Mouse (Mus musculus) embryonic facial prominence, embryonic 13.5 days (tissue): ENCODE results near the gene Aoc1. TPM values are rescaled to one million over a fixed set of nuclear protein-coding genes. Genes with fewer than 3 reads are reported as not detected.
"Not testable (repeated sequence)": the region's sequence is repeated elsewhere in the genome, so short reads cannot be mapped to it uniquely, and the experiment has no call there.

Experiments used
- ATAC-seq: fragments of 200-750 bp; cut with Nextera tagmentation; 2 replicates; pipeline ENCODE4 v1.8.0; 2017; ENCODE audit warnings: low read depth; ENCODE audit not compliant: insufficient number of reproducible peaks, insufficient read depth, low FRiP score, low TSS enrichment
- H3K27ac ChIP-seq: fragments of 300-500 bp; sonication (generic); 2 replicates; pipeline ENCODE4 v1.5.1; 2015; ENCODE audit warnings: moderate library complexity, mild to moderate bottlenecking, inconsistent platforms
- H3K27me3 ChIP-seq: fragments of 300-500 bp; sonication (generic); 2 replicates; pipeline ENCODE4 v1.6.1; 2015; ENCODE audit warnings: mild to moderate bottlenecking, inconsistent platforms
- H3K36me3 ChIP-seq: fragments of 300-500 bp; sonication (generic); 2 replicates; pipeline ENCODE4 v1.6.1; 2015; ENCODE audit warnings: mild to moderate bottlenecking, inconsistent platforms
- H3K4me1 ChIP-seq: fragments of 300-500 bp; sonication (generic); 2 replicates; pipeline ENCODE4 v1.6.1; 2015; ENCODE audit warnings: inconsistent platforms
- H3K4me2 ChIP-seq: fragments of 300-500 bp; sonication (generic); 2 replicates; pipeline ENCODE4 v1.6.1; 2015; ENCODE audit warnings: moderate library complexity, mild to moderate bottlenecking, inconsistent platforms
- H3K4me3 ChIP-seq: fragments of 300-500 bp; sonication (generic); 2 replicates; pipeline ENCODE4 v1.5.1; 2015; ENCODE audit warnings: mild to moderate bottlenecking, inconsistent platforms
- H3K9ac ChIP-seq: fragments of 300-500 bp; sonication (generic); 2 replicates; pipeline ENCODE4 v1.6.1; 2015; ENCODE audit warnings: mild to moderate bottlenecking, inconsistent platforms
- H3K9me3 ChIP-seq: fragments of 300-500 bp; sonication (generic); 2 replicates; pipeline ENCODE4 v1.6.1; 2016; ENCODE audit warnings: inconsistent platforms
- WGBS: fragments of 180-500 bp; shearing (Covaris S2); methylation state at CpG from one replicate; pipeline ENCODE4 v1.1.7; 2015; ENCODE audit warnings: mixed read lengths; 5-methylcytosine and 5-hydroxymethylcytosine counted together
- polyA plus RNA-seq: library from polyadenylated mRNA; unstranded; fragments of >200 nt; fragmentation: Nextera tagmentation; extraction: Ambion mirVana; gene quantifications from 2 replicates; pipeline ENCODE4 v1.2.1, GENCODE M21; 2015

Aoc1 gene
- polyA plus RNA-seq, 1 experiment from 2014 or later: not detected

DNA sequence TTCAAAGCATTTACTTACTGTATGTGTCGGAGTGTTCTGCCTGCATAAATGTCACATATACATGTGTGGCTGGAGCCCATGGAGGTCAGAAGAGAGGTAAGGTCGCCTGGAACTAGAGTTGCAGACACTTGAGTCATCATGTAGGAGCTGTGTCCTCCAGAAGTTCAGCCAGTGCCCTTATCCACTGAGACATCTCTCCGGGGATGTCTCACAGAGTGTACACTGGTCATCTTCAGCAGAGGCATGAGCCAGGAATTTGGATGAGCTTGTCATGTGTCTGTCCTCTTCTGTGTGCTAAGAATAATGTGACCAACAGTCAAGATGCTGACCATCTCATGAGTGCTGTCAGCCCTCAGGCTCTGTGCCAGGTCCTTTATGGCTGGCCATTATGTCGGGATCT is 9.9 kb upstream of the Aoc1 start:
- no peak for ATAC-seq
- Histone ChIP-seq H3K4me1 (peaks cover 5% of the 10 kb centered on the region; the same call in 1 of the 2 replicates), H3K9me3 (no peaks in the 10 kb centered on the region), H3K27ac (no peak overlapping the region), H3K9ac (no peak overlapping the region), H3K4me2 (no peak overlapping the region), H3K4me3 (no peak overlapping the region), H3K27me3 (no peaks in the 10 kb centered on the region; the same call in 1 of the 2 replicates), H3K36me3 (no peaks in the 10 kb centered on the region)
- WGBS: 82% methylated on average over 4 of the region's 4 CpGs

DNA sequence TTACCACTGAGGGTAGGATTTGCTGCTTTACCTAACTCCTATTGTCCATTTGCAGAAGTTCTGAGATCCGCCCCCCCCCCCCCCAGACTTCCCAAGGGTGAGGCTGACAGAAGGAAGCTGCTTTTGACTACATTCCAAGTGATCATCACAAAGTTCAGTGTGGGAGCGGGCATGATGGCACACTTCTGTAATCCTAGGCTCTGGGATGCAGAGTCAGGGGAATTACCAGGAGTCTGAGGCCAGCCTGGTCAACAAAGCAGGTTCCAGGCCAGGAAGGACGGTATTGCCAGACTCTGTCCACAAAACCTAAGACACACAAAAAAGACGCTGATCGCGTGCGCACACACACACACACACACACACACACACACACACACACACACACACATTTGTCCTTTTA is 9.2 kb upstream of the Aoc1 start:
- Histone ChIP-seq H3K9me3 (no peaks in the 10 kb centered on the region), H3K9ac (no peak overlapping the region), H3K4me2 (no peak overlapping the region), H3K27ac (no peak overlapping the region), H3K36me3 (no peaks in the 10 kb centered on the region), H3K27me3 (no peaks in the 10 kb centered on the region; the same call in 1 of the 2 replicates), H3K4me3 (no peak overlapping the region), H3K4me1 (peaks cover 5% of the 10 kb centered on the region; the same call in 1 of the 2 replicates)
- ATAC-seq: no peak
- 85% methylated on average over 7 of the region's 7 CpGs for WGBS

GRCm38 (mm10) chr6:48864181-48864580 is 8.5 kb upstream of the Aoc1 start:
- H3K4me1 ChIP-seq: peaks cover 5% of the 10 kb centered on the region; the same call in 1 of the 2 replicates
- no peak overlapping the region for H3K4me2 ChIP-seq
- no peak overlapping the region for H3K9ac ChIP-seq
- no peaks in the 10 kb centered on the region for H3K36me3 ChIP-seq
- H3K9me3 ChIP-seq: no peaks in the 10 kb centered on the region
- 66% methylated on average over 3 of the region's 3 CpGs for WGBS
- no peak for ATAC-seq
- H3K27me3 ChIP-seq: no peaks in the 10 kb centered on the region; the same call in 1 of the 2 replicates
- no peak overlapping the region for H3K4me3 ChIP-seq
- H3K27ac ChIP-seq: no peak overlapping the region

- H3K27ac ChIP-seq: no peak overlapping the region
- peaks cover 5% of the 10 kb centered on the region; the same call in 1 of the 2 replicates for H3K4me1 ChIP-seq
- 69% methylated on average over 3 of the region's 3 CpGs for WGBS
- no peaks in the 10 kb centered on the region for H3K9me3 ChIP-seq
- no peaks in the 10 kb centered on the region for H3K36me3 ChIP-seq
- no peak overlapping the region for H3K9ac ChIP-seq
- no peak overlapping the region for H3K4me3 ChIP-seq
- ATAC-seq: no peak
- no peak overlapping the region for H3K4me2 ChIP-seq
- no peaks in the 10 kb centered on the region; the same call in 1 of the 2 replicates for H3K27me3 ChIP-seq
These were observed 8.0 kb upstream of the Aoc1 start for GRCm38 (mm10) chr6:48864723-48865122.

DNA sequence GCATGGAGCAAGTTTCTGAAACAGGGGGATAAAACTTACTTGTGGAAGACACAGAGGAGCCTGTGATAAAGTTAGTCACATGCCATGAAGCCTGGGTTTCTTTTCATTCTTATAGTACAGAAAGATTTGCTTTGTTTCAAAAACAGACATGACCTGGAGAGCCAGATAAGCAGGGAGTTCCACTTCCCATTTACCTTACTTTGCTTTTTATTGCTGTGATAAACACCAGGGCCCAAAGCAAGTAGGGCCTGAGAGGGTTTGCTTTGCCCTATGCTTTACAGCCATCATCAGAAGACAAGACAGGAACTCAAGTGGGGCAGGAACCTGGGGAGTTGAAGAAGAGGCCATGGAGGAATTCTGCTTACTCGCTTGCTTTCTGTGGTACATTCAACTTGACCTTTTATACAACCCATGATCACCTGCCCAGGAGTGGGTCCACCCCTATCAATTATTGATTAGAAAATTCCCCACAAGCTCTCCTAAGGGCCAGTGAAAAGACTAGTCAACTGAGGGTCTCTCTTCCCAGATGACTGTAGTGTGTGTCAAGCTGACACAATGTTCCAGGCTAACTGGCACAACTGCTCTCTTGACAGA is 7.4 kb upstream of the Aoc1 start:
- Histone ChIP-seq H3K9me3 (no peaks in the 10 kb centered on the region), H3K4me1 (peaks cover 3% of the 10 kb centered on the region; the same call in 1 of the 2 replicates), H3K9ac (no peak overlapping the region), H3K4me3 (no peak overlapping the region), H3K4me2 (no peak overlapping the region), H3K27me3 (no peaks in the 10 kb centered on the region; the same call in 1 of the 2 replicates), H3K36me3 (no peaks in the 10 kb centered on the region), H3K27ac (no peak overlapping the region)
- ATAC-seq: no peak
- 86% methylated on average over 1 of the region's 1 CpGs for WGBS

GRCm38 (mm10) chr6:48866355-48866950 is 6.2 kb upstream of the Aoc1 start:
- not testable (repeated sequence) for H3K27me3 ChIP-seq, H3K9ac ChIP-seq, ATAC-seq, H3K4me1 ChIP-seq, H3K9me3 ChIP-seq, H3K4me2 ChIP-seq, H3K36me3 ChIP-seq, H3K27ac ChIP-seq, H3K4me3 ChIP-seq
- 24% methylated on average over 1 of the region's 1 CpGs for WGBS

DNA sequence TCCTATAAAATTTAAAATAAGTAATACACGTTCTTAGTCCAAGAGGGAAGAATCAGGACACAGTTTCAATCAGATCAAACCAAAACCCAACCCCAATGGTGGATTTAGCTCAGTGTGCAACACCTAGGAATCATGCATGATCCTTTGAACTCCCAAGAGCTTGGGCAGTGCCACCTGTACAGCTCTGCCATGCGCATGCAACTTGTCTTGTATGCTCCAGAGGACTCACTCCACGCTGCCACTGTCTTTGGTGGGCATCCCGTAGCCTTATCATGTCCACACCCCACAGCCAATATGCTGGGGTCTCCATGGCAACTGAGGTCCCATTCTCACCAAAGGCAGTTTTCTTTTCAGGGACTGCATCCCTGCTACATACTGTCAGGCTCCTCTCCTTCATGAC is 5.5 kb upstream of the Aoc1 start:
- Histone ChIP-seq H3K9ac (no peak overlapping the region), H3K4me1 (no peaks in the 10 kb centered on the region), H3K4me2 (no peak overlapping the region), H3K27ac (no peak overlapping the region), H3K9me3 (no peaks in the 10 kb centered on the region), H3K36me3 (no peaks in the 10 kb centered on the region), H3K4me3 (no peak overlapping the region), H3K27me3 (no peaks in the 10 kb centered on the region; the same call in 1 of the 2 replicates)
- WGBS: 57% methylated on average over 4 of the region's 4 CpGs
- no peak for ATAC-seq

GRCm38 (mm10) chr6:48869774-48870173 is 2.9 kb upstream of the Aoc1 start:
- ATAC-seq: no peak
- no peaks in the 10 kb centered on the region for H3K4me1 ChIP-seq
- H3K9ac ChIP-seq: no peak overlapping the region
- H3K4me3 ChIP-seq: no peak overlapping the region
- no peaks in the 10 kb centered on the region for H3K9me3 ChIP-seq
- WGBS: 82% methylated on average over 2 of the region's 2 CpGs
- H3K27me3 ChIP-seq: no peaks in the 10 kb centered on the region; the same call in 1 of the 2 replicates
- H3K4me2 ChIP-seq: no peak overlapping the region
- H3K36me3 ChIP-seq: no peaks in the 10 kb centered on the region
- no peak overlapping the region for H3K27ac ChIP-seq

GRCm38 (mm10) chr6:48874576-48874975 is 1.9 kb downstream of the Aoc1 start:
- Histone ChIP-seq H3K27me3 (no peaks in the 10 kb centered on the region), H3K4me2 (no peak overlapping the region), H3K9me3 (no peaks in the 10 kb centered on the region), H3K27ac (no peak overlapping the region), H3K36me3 (no peaks in the 10 kb centered on the region), H3K9ac (no peak overlapping the region), H3K4me1 (no peaks in the 10 kb centered on the region), H3K4me3 (no peak overlapping the region)
- 87% methylated on average over 4 of the region's 4 CpGs for WGBS
- ATAC-seq: no peak

DNA sequence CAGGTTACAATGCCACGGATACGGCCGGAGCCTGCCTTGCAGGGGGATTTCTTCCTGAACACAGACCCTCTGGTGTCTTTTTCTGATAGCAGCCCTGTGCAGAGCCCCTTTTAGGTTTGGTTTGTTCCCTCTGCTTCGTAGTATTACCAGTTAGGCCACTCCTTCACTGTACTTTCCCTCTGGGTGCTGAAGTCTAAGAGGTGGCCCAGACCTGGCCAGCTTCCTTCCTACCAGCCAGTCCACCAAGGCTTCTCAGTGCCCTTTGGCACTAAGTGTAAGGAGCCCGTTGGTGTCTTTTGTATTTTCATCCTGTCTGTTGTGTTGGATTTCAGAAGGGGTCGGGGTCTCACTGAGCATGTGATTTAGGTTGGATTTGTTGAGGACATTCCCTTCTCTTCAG is 2.8 kb downstream of the Aoc1 start:
- Histone ChIP-seq H3K27ac (no peak overlapping the region), H3K9me3 (no peaks in the 10 kb centered on the region), H3K36me3 (no peaks in the 10 kb centered on the region), H3K4me1 (no peaks in the 10 kb centered on the region), H3K4me2 (no peak overlapping the region), H3K9ac (no peak overlapping the region), H3K4me3 (no peak overlapping the region), H3K27me3 (no peaks in the 10 kb centered on the region)
- no peak for ATAC-seq
- 86% methylated on average over 6 of the region's 6 CpGs for WGBS

DNA sequence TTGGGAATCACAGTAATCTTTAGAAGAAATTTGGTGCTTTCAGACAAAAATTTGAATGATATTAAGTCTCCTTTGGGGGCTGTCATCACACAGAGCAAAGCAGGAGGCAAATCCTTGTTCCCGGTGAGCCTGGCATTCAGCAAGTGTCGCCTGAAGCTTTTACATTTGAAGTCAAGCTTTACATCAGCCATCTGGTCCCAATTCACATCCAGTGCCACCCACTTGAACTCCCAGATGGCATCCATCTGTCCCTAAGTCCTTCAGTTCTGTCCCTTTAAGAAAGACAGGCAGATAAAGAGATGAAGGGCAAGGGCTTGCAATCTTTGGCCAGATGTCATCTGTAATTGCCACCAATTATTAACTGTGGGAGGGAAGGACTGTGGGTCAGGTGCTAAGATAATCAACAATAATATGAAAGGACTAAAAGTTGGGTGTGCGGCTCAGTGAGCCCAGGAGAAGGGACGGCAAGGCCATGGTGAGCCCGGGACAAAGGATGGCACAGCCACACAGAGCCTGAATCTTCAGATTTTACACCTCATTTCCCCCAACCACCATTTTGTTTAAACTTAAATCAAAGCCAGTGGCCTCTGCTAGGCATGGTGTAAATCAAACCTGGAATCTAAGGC is 3.9 kb downstream of the Aoc1 start:
- no peaks in the 10 kb centered on the region for H3K27me3 ChIP-seq

GRCm38 (mm10) chr6:48894203-48894602 is 21.5 kb downstream of the Aoc1 start:
- 67% methylated on average over 4 of the region's 4 CpGs for WGBS
- Histone ChIP-seq H3K9me3 (peaks cover 5% of the 10 kb centered on the region; the same call in 1 of the 2 replicates), H3K4me1 (no peaks in the 10 kb centered on the region), H3K4me2 (no peak overlapping the region), H3K4me3 (no peak overlapping the region), H3K9ac (no peak overlapping the region), H3K27ac (no peak overlapping the region), H3K27me3 (no peaks in the 10 kb centered on the region), H3K36me3 (no peaks in the 10 kb centered on the region)
- ATAC-seq: no peak

More for the DNA sequence above, 3.9 kb downstream of the Aoc1 start:
- H3K9me3 ChIP-seq: no peaks in the 10 kb centered on the region
- H3K9ac ChIP-seq: no peak overlapping the region
- WGBS: 56% methylated on average over 5 of the region's 5 CpGs
- no peaks in the 10 kb centered on the region for H3K4me1 ChIP-seq
- H3K27ac ChIP-seq: no peak overlapping the region
- ATAC-seq: no peak
- H3K4me2 ChIP-seq: no peak overlapping the region
- no peaks in the 10 kb centered on the region for H3K36me3 ChIP-seq
- no peak overlapping the region for H3K4me3 ChIP-seq
